Mouse (Mus musculus): ENCODE results near the gene 2210016L21Rik.

DNA sequence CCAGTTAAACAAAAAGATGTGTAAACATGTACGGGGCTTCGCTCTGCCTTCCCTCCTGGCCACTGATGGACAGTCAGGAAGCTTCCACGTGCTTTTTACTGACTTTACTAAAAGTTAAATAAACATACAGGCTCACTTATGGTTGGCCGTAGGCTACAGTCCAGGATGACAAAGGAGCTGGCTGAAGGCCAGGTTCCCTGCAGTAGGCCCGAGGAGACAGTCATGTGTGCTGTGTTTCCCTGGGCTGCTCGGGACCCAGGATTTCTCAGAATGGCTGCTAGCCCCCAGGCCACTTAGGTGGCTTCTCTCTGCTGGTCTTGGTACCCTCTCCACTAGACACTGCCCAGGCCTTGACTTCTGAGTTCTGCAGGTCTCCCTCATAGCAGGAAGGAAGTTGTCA is 6.9 kb downstream of the 2210016L21Rik start:
- no peak for TF ChIP-seq TAL1 (IDR thresholded peaks at IDR 0.05; ENCODE audit: low read length)
- no peak for TF ChIP-seq GATA1 (IDR thresholded peaks at IDR 0.05; ENCODE audit: low read length)
